Mouse (Mus musculus) monocyte, adult 2 months (primary cell): ENCODE measurements around the gene 6430550D23Rik.

Experiments used
- DNase-seq, 2 experiments: peaks; one replicate each; pipeline ENCODE4 v3.0.0; 2022; ENCODE audit warnings: low spot score in 2 of 2, low read depth in 1 of 2

Gene 6430550D23Rik

GRCm38 (mm10) chr2:156007888-156008532 lies at the start of gene 6430550D23Rik, which contains the start of gene Ergic3:
Gene 6430550D23Rik (minus strand): TSS chr2:156007977.
Gene Ergic3 (plus strand): TSS chr2:156008045.
- DNase-seq = peak; percentile 97 to 98

DNA sequence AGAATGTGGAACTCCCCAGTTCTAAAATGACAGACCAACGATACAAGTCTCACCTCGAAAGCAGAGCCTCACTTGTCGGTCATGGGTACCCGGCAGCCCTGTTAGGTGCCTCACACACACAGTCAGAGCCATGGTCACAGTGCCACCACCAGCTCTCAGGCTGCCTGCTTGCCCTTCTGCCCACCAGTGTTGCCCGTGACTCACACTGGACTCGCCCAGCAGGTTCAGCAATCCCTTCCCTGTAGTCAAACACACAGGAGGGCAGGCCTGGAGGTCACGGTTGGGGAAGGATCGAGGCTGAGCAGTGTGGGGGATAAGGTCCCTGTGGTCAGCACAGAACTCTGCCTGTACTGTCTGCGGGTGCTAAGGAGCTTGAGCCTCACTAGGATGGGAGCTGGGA lies 45.0 kb upstream of the 6430550D23Rik start, which contains the start of gene Fer1l4:
Fer1l4 (minus strand) TSS at position 132 of the 400 bp plus-strand sequence.
- DNase-seq = no peak

- no peak for DNase-seq
Observed at GRCm38 (mm10) chr2:156047929-156048328, 40.2 kb upstream of the 6430550D23Rik start.

DNA sequence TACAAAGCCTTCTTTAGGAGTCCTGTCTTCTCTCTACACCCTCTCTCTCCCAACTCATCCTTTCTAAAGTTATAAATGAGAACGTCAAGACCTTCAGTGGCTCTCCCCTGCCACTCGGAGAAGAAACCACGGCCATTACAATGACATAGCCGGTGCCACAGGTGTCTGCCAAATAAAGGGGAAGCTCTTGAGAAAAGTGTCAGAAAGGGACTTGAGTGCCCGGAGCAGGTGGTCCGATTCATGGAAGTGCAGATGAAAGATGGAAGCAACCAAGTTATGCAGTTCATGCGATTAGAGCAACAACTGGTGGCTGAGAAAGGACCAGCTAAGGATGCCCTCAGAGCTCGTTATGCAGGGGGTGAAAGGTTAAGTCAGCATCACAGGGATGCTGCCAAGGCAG lies 35.1 kb upstream of the 6430550D23Rik start:
- DNase-seq = no peak

- no peak for DNase-seq
Observed at GRCm38 (mm10) chr2:156039390-156039789, 31.6 kb upstream of the 6430550D23Rik start.

- no peak for DNase-seq
Observed at GRCm38 (mm10) chr2:156025482-156025881, 17.7 kb upstream of the 6430550D23Rik start.

DNA sequence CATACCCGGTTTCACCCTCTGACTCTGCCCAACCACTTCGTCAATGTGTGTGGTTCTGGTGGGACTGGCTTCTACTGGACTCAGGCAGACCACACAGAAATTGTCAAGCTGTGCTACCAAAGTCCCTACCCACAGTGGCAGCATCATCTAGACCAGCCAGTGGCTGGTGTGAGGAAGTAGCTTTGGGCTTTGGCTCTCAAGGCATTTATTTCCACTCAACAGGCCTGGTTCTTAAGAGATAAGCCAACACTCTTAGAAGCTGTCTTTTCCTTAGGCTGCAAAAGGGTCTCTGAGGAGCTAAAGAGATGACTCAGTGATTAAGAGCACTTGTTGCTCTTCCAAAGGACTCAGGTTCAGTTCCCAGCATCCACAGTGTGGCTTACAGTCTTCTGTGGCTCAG lies 14.0 kb upstream of the 6430550D23Rik start:
- DNase-seq = no peak

DNA sequence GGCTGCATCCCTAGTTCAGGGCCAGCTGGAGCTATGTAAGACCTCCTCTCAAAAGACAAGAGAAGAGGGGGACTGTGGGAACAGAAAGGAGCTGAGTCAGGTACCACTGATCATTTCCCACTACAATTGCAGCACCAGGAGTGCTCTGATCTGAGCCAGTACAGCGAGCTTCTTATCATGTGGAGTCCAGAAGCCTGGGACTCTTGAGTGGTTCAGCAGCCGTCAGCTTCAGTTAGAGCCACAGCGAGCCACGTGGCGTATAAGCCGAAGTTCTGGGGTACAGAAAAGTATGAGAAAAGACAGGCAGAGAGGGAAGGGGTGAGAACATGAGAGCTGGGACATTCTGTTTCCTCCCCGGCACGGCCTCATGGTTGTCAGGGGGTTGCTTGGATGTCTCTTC lies 13.4 kb upstream of the 6430550D23Rik start:
- DNase-seq = no peak

DNA sequence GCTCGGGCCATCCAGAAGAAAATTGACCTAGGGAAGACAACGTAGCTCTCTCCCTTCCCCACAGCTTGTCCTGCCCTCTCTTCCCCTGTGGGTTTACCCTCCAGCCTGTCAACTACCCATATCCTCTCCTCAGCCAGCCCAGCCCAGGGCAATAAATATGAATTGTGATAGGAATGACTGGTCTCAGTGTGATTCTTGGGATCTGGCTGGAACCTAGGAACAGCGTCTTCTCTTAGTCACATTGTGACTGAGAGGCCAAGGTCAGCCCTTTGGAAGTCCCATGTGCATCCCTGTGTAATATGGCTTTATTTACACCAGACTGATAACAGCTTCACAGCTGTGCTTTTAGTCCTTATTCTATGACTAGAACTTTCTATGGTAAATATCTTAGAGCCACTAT lies 10.3 kb upstream of the 6430550D23Rik start:
- no peak for DNase-seq

DNA sequence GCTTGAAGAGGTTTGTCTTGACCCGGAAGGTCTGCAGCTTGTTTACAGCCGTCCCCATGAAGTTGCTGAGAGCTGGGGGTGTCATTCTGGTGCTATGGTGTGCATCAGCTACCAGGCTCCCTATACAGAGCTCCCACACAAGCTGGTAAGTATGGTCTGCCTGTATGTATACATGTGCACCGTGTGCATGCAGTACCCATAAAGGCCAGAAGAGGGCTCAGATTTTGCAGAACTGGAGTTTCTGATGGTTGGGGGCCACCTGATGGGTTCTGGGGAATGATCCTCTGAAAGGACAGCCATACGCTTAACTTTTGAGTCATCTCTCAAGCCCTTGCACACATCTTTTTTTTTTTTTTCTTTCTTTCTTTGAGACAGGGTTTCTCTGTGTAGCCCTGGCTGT lies 2.4 kb downstream of the 6430550D23Rik start:
- no peak for DNase-seq

DNA sequence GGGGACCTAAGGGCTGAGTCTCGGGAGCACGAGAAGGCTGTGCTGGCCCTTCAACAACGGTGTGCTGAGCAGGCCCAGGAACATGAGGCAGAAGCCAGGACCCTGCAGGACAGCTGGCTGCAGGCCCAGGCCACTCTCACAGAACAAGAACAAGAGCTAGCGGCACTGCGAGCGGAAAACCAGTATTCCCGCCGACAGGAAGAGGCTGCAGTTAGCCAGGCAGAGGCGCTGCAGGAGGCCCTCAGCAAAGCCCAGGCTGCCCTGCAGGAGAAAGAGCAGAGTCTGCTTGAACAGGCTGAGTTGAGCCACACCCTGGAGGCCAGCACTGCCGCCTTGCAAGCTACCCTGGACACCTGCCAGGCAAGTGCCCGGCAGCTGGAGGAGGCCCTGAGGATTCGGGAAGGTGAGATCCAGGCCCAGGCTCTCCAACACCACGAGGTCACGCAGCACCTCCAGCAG lies 15.9 kb downstream of the 6430550D23Rik start:
- no peak for DNase-seq

DNA sequence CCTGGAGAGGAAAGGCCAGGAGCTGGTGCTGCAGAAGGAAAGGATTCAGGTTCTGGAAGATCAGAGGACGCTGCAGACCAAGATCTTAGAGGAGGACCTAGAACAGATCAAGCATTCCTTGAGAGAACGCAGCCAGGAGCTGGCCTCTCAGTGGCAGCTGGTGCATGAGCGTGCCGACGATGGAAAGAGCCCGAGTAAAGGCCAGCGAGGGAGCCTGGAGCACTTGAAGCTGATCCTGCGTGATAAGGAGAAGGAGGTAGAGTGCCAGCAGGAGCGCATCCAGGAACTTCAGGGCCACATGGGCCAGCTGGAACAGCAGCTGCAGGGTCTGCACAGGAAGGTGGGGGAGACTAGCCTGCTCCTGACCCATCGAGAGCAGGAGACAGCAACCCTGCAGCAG lies 16.6 kb downstream of the 6430550D23Rik start:
- no peak for DNase-seq

- DNase-seq = no peak
Observed at GRCm38 (mm10) chr2:155989085-155989484, 18.7 kb downstream of the 6430550D23Rik start.

- no peak for DNase-seq
Observed at GRCm38 (mm10) chr2:155987131-155987530, 20.6 kb downstream of the 6430550D23Rik start.

DNA sequence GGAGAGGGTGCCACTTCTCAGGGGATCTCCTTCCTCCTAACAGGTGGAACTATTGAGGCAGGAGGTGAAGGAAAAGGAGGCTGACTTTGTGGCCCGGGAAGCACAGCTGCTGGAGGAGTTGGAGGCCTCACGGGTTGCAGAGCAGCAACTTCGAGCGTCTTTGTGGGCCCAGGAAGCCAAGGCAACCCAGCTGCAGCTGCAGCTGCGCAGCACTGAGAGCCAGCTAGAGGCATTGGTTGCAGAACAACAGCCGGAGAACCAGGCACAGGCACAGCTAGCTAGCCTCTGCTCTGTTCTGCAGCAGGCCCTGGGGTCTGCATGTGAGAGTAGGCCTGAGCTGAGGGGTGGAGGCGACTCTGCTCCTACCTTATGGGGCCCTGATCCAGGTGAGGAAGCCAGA lies 22.0 kb downstream of the 6430550D23Rik start:
- DNase-seq = no peak

- peak; percentile 34 to 60 for DNase-seq
Observed at GRCm38 (mm10) chr2:155979328-155979991, 28.3 kb downstream of the 6430550D23Rik start.

DNA sequence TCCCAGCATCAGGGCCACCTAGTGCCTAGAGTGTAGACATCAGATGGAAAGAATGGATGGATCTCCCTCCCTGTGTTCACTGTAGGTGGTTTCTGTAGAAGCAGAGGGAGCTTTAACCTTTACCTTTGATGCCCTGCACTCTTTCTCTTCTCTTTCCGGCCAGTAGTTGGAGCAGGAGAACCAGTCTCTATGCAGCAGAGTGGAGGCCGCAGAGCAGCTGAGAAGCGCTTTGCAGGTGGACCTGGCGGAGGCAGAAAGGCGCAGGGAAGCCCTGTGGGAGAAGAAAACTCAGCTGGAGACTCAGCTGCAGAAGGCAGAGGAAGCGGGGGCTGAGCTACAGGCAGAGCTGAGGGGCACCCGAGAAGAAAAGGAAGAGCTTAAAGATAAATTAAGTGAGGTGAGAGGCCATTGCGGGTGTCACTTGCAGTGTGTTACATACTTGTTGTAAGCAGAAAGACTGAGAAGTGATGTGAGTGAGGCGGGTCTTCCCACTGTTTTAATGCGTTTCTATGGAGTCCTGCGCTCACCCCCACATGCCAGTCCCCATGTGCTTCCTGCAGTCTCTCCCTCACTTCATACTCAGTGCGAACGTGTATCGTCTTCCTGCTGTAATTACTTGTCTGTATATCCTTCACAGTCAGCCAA lies 33.6 kb downstream of the 6430550D23Rik start:
- DNase-seq = no peak

DNA sequence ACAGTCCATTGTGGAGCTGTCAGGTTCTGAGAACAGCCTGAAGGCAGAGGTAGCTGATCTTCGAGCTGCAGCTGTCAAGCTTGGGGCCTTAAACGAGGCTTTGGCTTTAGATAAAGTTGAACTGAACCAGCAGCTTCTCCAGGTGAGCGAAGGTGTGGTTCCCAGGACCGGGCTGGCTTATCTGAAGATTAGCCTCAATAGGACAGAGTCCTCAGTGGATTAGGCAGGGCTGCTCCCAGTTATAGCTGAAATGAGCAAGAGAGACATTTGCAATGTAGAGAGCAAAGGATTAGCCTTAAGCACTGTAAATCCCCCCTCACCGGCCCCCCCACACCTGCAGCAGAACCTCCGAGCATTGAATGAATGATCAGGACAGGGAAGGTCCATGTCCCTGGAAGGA lies 34.4 kb downstream of the 6430550D23Rik start:
- DNase-seq = no peak

DNA sequence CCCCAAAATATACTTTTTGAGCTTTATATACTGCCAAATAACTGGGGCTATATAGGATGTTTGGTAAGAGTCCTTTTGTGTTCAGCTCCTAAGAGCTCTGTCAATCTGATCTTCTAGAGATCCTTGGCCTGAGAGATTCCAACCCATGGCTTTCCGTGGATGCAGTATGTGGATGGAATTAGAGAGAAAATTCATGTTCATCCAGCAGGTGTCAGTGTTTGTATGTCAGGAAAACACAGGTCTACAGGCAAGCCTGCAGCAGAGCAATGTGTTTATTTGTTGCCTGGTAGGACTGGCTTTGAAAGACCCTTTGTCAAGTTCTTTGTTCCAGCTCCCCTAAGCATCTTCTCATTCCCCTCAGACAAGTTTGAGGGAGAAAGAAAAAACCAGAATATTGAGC lies 44.8 kb downstream of the 6430550D23Rik start:
- no peak for DNase-seq

DNA sequence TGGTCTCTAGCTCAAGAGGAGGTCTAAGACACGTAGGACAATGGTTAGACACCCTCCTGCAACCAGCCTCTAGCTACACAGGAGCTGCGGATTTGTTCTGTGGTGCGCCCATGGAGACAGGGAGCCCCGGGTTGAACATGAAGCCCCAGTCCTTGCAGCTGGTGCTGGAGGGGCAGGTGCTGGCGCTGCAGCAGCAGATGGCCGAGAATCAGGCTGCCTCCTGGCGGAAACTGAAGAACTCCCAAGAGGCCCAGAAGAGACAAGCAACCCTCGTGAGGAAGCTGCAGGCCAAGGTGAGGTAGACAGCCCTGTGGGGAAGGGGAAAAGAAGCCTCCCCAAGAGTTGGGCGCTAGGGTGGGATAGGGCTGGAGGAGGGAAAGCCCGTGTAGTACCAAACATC lies 45.9 kb downstream of the 6430550D23Rik start:
- no peak for DNase-seq

- no peak for DNase-seq
Observed at GRCm38 (mm10) chr2:155959981-155960380, 47.8 kb downstream of the 6430550D23Rik start.
